Mouse (Mus musculus): Measurements from ENCODE around the gene Jph3.

Jph3 gene

DNA sequence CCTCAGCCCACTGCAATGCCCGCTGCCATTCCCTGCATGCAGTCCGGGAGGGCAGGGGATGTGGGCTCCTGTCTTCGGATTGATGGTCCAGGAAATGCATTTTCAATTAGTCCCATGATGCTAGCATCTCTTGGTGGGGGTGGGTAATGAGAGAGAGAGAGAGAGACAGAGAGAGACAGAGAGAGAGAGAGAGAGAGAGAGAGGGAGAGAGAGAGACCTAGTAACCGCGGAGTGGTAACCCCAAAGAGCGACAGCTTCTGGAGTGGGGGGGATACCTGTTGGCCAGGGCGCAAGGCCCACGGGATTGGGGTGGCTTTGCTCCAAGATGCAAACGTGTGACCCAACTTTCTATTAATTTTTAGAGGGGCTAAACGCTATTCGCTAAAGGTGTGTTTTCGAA is at the start of gene Jph3:
Gene Jph3, plus strand, starts transcription at position 301 of the 400 bp plus-strand sequence.
- DNase-seq, result no peak

DNA sequence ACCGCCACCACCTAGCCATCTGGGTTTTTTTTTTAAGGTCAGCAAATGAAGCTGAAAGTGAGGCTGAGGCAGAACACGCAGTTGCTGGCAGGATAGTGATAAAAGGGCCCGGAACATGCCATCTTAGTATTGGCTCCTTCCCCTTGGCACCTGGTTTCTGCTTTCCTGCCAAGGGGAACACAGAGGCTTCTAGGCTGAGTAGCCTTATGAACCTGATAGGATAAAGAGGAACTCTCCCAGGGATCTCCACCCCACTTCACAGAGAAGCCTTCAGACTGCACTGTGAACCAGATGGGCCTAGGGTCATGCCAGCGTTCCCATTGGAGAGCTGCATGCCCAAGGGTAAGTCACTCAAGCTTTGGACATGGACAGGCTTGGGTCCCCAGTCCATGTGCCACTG is 48.5 kb upstream of the Jph3 start:
- DNase-seq, result no peak

DNA sequence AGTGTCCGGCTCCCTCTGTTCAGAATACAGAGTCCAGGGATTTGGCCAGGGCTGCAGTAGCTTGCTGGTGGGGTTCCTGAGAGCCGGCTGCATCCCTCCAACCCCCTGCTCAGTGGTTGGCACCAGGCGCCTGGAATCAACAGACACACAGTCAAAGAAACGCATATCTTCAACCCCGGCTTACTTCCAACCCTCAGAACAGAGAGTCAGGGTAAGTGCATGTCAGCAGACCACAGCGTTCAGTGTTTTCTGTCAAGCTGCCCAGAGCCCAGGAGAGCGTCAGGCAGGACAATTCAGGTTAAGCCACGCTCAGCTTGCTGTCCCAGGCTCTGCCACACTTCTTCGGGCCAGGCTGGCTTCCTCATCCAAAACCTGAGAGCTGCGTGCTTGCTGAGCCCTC is 48.0 kb upstream of the Jph3 start:
- no peak for DNase-seq

GRCm38 (mm10) chr8:121683083-121683832 is 46.2 kb upstream of the Jph3 start:
- no peak for DNase-seq

DNA sequence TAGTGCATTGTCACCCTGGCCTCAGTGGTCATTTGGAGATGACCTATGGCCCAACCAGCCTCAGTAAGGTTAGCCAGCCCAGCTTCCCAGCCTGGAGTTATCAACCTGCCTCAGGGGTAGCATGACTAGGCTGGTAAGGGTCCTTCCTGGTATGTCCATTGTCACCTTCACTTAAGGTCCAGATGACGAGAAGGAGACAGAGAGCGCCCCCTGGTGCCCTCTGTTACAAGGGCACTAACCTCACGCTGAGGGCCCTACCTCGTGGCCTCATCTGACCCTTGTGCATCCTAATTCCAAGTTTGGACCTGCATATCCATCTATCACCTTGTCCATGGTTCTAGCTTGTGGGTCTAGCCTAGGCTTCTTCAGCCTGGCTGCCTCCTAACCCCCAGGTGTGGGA is 44.0 kb upstream of the Jph3 start:
- no peak for DNase-seq

DNA sequence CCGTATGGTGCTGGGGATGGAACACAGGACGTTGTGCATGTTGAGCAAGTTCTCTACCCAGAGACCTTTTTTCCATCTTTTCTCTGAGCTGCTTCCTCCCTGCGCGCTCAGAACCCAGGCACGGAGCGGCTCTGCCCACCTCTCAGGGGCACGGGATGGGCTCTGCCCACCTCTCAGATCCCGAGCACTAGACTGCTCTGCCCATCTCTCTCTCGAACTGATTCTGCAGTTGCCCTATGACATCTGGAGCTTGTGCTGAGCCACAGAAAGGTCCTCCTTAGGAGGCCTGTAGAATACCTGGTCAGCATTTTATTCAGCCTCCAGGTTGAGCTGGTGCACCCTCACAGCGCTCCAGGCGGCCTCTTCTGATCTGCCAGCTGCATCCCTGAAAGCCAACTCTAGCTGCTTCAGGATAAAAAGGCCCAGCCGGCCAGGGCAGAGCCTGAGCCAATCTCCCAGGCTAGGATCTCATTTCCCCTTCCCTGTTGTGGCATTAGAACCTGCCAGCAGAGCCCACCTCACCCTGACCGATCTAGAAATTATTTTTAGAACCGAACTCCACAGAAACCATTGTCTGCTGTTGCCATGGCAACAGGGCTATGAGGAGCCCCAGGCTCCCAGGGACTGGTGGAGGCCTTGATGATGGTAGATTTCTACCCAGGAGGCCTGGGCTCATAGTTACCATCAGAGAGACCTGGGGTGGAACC is 41.8 kb upstream of the Jph3 start:
- peak; percentile 84 for DNase-seq

GRCm38 (mm10) chr8:121688496-121688895 is 40.9 kb upstream of the Jph3 start:
- no peak for DNase-seq

- no peak for DNase-seq
These were observed 35.0 kb upstream of the Jph3 start for GRCm38 (mm10) chr8:121694453-121694852.

DNA sequence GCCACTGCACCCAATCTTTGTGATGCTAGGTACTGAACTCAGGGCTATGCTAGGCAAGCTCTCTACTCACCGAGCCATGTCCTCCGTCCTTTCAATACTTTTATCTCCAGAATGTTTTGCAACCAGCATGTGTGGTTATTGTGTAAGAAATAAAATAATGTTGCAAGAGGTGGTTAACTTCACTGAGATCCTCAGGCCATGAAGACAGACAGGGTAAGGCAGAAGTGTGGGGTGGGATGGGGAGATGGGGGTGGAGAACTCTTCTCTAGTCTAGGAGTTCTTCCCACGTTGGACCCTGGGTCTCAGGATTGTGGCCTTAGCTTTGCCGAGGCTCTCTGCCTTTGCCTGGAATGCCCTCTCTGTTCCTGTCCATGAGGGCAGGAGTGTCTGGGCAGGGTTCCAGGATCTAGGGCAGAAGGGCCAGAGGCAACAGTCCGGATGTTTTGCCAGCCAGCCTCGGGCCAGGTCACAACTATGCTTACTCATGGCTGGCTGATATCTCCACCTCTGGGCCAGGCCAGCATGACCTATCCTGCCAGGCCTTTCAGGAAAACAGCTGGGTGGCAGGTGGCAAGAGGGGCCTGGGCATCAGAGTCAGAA is 33.7 kb upstream of the Jph3 start:
- no peak for DNase-seq

- DNase-seq, result no peak
These were observed 31.4 kb upstream of the Jph3 start for GRCm38 (mm10) chr8:121697735-121698614.

- no peak for DNase-seq
These were observed 30.8 kb upstream of the Jph3 start for GRCm38 (mm10) chr8:121698615-121699101.

DNA sequence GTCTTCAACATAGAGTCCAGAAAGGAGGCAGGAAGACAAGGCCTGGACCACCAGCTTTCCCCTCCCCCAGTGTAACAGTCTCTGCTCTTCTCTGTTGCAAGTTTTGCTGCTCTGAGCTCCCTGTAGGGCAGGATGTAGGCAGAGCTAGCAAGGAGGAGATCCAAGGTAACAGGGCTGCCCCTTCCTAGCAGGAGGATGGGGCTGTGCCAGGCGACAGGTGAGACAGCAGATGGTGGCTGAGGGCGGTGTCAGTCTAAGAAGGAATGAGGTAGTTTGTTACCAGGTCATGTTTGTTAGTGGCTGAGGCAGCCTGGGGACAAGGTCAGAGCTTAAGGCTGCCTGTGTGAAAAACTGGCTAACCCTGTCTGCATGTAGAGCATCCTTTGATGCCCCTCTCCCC is 29.5 kb upstream of the Jph3 start:
- DNase-seq, result no peak

- peak; percentile 52 for DNase-seq
These were observed 24.2 kb upstream of the Jph3 start for GRCm38 (mm10) chr8:121705174-121705573.

DNA sequence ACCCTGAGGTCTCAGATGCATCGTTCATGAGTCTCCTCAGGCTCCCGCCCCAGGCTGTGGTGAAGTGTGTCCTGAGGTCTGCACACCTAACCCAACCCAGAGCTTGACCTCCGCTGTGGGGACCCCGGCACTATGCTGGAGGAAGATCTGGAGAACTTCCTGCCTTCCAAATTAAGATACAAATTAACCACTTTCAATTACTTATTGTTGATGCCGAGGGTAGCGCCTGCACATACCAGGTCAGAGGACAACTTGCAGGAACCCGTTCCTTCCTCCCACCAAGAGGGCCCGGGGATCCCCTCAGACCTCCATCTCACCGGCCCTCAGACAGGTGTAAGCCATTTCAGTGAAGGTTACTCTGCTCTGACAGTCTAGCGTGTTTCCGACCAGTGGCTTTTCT is 22.5 kb upstream of the Jph3 start:
- no peak for DNase-seq

GRCm38 (mm10) chr8:121708406-121708805 is 21.0 kb upstream of the Jph3 start:
- no peak for DNase-seq

DNA sequence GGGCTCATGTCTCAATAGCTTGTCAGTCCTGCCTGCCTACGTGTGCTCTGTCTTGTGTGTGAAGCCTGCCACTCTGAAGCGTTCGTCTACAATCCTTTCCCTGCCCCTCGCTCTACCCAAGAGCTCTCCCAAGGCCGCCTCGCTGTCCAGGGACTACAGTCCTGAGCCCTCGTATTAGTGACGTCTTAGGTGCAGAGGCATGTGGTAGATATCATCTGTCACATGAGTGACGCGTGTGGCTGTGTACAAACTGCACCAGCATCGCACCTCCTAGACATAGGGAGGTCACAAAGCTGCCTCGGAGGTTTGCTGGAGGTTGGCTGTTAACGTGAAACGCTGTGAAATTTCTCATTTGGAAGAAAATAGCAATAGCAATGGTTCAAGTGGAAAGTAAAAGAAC is 11.9 kb upstream of the Jph3 start:
- DNase-seq, result no peak

DNA sequence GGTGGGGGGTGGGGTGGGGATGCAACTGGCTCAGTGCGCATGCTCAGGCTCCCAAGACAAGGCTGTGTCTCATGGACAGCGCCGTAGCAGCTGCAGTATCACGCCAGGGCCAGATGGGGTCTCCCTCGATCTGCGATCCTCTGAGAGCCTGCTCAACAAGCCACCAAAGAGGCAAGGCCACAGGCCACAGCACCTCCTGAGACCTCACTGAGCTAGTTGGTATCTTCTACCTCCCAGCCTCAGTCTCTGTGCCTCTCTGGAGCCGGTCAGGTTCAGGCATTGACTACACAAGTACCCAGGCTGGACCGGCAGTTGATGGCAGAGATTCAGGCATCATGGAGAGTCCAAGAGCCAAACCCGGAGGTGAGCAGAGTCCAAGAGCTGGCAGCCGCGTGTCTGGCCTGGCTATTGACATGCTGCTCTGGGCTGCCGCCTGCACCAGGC is 11.4 kb upstream of the Jph3 start:
- peak; percentile 94 for DNase-seq

DNA sequence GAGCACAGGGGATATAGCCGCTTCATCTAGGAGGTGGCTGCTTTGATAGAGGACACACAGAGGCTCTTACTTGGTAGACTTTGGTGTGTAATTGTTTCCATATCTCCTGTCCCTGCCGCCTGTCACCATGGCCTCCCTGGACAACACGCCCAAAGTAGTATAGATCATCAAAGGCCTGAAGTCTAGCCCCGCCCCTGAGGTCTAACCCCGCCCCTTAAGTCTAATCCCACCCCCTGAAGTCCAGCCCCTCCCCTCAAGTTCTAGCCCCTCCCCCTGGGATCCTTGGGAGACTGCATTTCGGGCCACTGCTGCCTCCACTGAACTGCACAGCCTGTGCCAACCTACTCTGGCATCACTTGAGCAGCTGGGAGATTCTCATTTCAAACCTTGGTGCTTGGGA is 10.5 kb upstream of the Jph3 start:
- no peak for DNase-seq

- no peak for DNase-seq
These were observed 8.4 kb upstream of the Jph3 start for GRCm38 (mm10) chr8:121721072-121721471.

DNA sequence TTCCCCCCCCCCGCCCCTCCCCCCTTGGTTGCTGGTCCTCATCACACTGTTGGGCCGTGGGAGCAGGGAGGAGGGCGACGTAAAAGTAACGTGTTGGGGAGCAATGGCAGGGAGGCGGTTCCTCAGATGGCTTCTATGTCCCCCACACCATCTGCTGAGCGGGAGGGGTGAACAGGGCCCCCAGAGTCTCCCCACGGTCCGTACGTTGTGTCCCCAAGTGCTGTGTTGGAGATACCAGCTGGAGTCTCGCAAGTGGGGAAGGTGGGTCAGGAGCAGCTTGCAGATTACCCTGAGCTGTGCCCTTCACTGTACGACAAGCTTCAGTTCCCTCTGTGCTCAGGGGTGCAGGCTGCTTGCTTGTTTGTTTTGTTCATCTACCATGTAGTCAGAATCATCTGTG is 5.6 kb upstream of the Jph3 start:
- DNase-seq, result peak; percentile 72

DNA sequence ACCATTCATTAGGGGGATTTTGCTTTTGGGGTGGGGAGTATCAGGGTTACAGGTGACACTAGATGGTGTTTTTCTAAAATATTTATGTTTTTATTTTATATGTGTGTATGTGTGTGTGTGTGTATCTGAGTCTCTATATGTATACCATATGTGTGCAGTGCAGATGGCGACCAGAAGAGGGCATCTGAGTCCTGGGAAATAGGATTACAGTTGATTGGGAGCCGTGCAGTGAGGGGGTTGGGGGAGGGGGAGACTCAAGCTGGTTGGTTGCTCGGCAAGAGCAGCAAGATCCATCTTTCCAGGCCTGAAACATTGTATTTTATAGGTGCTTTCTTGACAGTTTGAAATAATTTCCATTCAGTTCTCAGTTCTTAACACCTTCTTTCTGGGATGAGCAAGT is 2.3 kb upstream of the Jph3 start:
- no peak for DNase-seq

DNA sequence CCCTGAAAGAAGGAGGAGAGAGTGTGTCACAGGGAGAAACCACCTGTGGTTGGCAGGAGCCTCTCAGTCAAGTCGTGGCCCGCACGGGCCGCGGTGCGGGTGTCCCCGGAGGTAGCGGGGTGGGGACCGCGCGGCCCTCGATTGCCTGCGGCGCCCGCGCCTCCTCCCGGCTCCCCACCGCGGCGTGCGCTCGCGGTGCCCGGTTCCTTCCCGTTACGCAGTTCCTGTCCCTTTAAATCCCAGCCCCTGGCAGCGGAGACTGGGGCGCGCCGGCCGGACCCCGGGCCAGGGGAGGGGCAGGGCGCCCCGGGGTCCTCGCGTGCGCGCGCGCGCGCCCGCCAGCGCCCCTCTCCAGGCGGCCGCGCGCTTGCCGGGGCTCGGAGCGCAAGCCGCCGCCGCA is 331 bp downstream of the Jph3 start:
- DNase-seq, result no peak

GRCm38 (mm10) chr8:121730170-121730569 is 747 bp downstream of the Jph3 start:
- DNase-seq, result no peak
